Mouse (Mus musculus) liver, adult 2 months (tissue): Measurements from ENCODE around the gene Wdr24. TPM values are rescaled to one million over a fixed set of nuclear protein-coding genes. Genes with fewer than 3 reads are reported as not detected.

ENCODE experiments used
- DNase-seq: peaks from one replicate; pipeline ENCODE4 v3.0.0-alpha.2; 2011; ENCODE audit warnings: low read depth, low spot score; ENCODE audit errors: extremely low read depth
- H3K27ac ChIP-seq: fragments of 200-500 bp; replicated peaks from 2 replicates; pipeline ENCODE4 v1.5.1; 2012; ENCODE audit warnings: low read depth, mild to moderate bottlenecking, control low read depth, inconsistent platforms, low read length; ENCODE audit not compliant: insufficient read depth
- H3K27me3 ChIP-seq: fragments of 200-500 bp; 2 replicates; pipeline ENCODE4 v1.6.1; 2012; ENCODE audit warnings: mild to moderate bottlenecking, moderate library complexity, low read length, inconsistent platforms; ENCODE audit not compliant: control insufficient read depth, insufficient read depth
- H3K36me3 ChIP-seq: fragments of 200-500 bp; 2 replicates; pipeline ENCODE4 v1.6.1; 2012; ENCODE audit warnings: low read length, inconsistent platforms; ENCODE audit not compliant: control insufficient read depth, insufficient read depth
- H3K4me1 ChIP-seq: fragments of 200-500 bp; 2 replicates; pipeline ENCODE4 v1.6.1; 2011; ENCODE audit warnings: low read length; ENCODE audit not compliant: control insufficient read depth, insufficient read depth
- H3K4me3 ChIP-seq: fragments of 200-500 bp; 2 replicates; pipeline ENCODE4 v1.5.1; 2011; ENCODE audit warnings: low read depth, mild to moderate bottlenecking, control low read depth, low read length, moderate library complexity; ENCODE audit not compliant: insufficient read depth
- H3K79me2 ChIP-seq: fragments of 200-500 bp; 2 replicates; pipeline ENCODE4 v1.6.1; 2012; ENCODE audit warnings: inconsistent platforms, mild to moderate bottlenecking, low read length, moderate library complexity; ENCODE audit not compliant: control insufficient read depth, insufficient read depth
- H3K9ac ChIP-seq: fragments of 200-500 bp; 2 replicates; pipeline ENCODE4 v1.6.1; 2012; ENCODE audit warnings: low read depth, mild to moderate bottlenecking, control low read depth, inconsistent platforms, low read length
- CTCF ChIP-seq: fragments of 200-500 bp; IDR thresholded peaks from 2 replicates; pipeline ENCODE4 v1.5.1; 2011; ENCODE audit warnings: low read depth, low read length, control low read depth
- POLR2A ChIP-seq: fragments of 200-500 bp; IDR thresholded peaks from 2 replicates; pipeline ENCODE4 v1.6.1; 2011; ENCODE audit warnings: low read length, control low read depth; ENCODE audit not compliant: insufficient read depth; ENCODE audit errors: extremely low read depth
- WGBS: fragments of 180-500 bp; shearing (Covaris S2); methylation state at CpG from one replicate; pipeline ENCODE4 v1.1.7; 2018; 5-methylcytosine and 5-hydroxymethylcytosine counted together
- polyA plus RNA-seq: library from polyadenylated mRNA; depleted of rRNA; stranded (reverse); fragments of >200 nt; gene quantifications from 2 replicates; pipeline ENCODE4 v1.2.3, GENCODE M21; 2012
- total RNA-seq: library from RNA; depleted of rRNA; stranded (reverse); fragments of >200 nt; gene quantifications from 2 replicates; pipeline ENCODE4 v1.2.3, GENCODE M21; 2014

Gene Wdr24
- total and polyA plus RNA-seq, 2 experiments = 13.3 to 24.8 TPM

DNA sequence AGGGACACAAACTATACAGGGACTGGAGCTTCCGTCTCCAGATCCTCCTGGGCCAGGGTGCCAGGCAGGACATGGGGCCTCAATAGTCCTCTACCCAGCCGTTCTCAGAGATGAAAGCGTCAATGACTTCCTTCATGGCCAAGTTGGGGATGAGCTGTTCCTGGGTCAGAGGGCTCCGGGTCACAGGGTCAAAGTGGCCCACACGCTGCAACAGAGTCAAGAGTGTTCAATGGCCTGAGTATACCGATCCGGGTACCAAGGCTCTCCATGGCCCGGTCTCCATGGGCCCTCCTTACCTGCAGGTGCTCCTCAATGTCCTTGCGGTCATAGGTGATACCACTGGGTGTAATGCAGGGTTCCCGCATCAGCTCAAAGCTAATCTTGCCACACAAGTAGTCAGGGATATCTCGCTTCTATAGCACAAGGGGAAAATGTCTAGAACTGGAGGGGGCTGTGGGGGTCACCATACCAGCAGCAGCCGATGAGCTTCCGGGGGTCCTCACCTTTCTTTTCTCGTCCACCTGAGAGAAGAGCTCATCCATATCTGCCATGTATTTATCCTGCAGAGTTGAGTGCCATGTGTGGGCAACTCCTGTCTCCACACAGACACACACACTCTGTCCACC, 7.5 kb downstream of the Wdr24 start:
- Histone ChIP-seq H3K27ac (no peak overlapping the region), H3K4me3 (no peak overlapping the region), H3K9ac (no peak overlapping the region), H3K27me3 (no peaks in the 10 kb centered on the region), H3K4me1 (peaks cover 37% of the 10 kb centered on the region), H3K36me3 (0 out of 2 replicates have a peak, but pooled peaks cover 4% of the 10 kb centered on the region), H3K79me2 (peaks cover 26% of the 10 kb centered on the region)
- TF ChIP-seq CTCF (no peak), POLR2A (0 out of 2 replicates have a peak, but pooled peaks have one; percentile 4)
- 75% methylated on average over 14 of the region's 14 CpGs for WGBS
- DNase-seq = no peak

DNA sequence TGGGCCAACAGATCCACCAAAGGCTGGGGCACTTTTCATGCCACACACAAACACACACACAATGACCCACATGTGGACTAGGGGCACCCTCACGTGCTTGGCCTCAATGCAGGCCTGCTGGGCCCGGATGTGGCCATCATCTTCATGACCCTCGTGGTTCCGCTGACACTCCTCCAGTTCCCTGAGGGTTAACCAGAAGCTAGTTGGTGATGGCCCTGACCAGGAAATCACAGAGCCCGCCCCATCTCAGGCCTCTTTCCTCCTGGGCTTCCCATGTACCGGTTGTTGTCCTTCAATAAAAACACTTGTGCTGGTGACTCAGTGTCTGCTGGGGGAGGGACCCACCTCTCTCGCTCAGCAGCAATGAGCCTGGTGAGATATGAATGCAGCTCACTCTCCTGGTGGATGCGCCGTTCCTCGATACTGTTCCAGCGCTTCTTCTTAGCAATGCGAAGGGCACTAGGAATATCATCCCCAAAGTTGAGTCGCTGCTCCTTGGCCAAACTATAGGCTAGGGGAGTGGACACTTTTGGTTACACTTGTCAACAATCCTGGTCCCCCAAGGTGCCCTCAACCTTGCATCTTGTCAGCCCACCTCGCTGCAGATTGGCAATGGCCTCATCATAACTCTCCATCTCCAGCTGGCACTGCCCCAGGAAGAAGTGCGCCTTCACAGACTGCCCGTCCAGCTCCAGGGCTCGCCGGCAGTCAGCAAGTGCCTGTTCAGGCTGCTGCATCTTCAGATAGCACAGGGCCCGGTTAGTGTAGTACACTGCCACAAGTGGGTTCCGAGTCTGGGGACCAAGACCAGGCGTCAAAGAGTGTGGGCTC, 8.2 kb downstream of the Wdr24 start:
- H3K4me1 ChIP-seq = peaks cover 45% of the 10 kb centered on the region
- no peak for TF ChIP-seq POLR2A
- no peak for TF ChIP-seq CTCF
- H3K27ac ChIP-seq = peak overlapping the region; percentile 90
- 0 out of 2 replicates have a peak, but pooled peaks cover 4% of the 10 kb centered on the region for H3K36me3 ChIP-seq
- H3K9ac ChIP-seq = peak overlapping the region; percentile 94
- H3K27me3 ChIP-seq = no peaks in the 10 kb centered on the region
- H3K4me3 ChIP-seq = peak overlapping the region; percentile 80
- 37% methylated on average over 21 of the region's 21 CpGs for WGBS
- no peak for DNase-seq
- H3K79me2 ChIP-seq = peaks cover 26% of the 10 kb centered on the region

DNA sequence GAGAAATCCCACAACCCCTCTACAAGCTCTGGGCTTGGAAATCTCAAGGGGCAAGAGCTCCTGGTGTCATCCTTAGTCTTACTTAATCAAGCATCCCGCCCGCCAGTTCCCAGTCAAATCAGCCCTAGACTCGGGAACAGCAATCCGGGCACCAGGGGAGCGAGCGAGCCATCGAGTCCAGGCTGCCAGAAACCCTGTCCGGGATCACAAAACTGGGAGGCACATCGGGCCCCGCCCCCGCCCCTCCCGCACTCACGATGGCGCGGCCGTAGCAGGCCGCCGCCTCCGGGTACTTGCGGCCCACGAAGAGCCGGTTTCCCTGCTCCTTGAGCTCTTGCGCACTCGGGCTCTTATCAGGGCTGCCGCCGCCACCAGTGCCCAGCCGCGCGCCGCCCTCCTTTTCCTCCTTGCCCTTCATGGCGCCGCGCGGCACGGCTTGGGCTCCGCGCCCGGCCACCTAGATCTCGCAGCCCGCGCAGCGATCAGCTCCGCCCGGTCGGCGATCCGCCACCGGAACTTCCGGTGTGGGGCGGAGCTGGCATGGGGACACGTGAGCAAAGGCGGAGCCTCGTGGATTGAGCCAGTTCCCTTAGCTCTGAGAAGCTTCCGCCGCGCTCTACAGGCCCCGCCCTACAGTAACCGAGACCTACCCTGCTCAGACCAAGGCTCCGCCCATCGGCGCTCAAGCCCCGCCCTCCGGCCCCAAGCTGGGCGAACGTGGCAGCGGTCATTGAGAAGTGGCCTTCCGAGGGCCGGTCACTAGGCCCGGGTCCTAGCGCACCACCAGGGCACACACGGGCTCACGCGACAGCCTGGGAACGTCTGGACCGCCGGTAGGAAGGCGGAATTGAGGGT, 9.2 kb downstream of the Wdr24 start:
- peaks cover 51% of the 10 kb centered on the region for H3K4me1 ChIP-seq
- under 1% methylated on average over 76 of the region's 77 CpGs for WGBS

DNA sequence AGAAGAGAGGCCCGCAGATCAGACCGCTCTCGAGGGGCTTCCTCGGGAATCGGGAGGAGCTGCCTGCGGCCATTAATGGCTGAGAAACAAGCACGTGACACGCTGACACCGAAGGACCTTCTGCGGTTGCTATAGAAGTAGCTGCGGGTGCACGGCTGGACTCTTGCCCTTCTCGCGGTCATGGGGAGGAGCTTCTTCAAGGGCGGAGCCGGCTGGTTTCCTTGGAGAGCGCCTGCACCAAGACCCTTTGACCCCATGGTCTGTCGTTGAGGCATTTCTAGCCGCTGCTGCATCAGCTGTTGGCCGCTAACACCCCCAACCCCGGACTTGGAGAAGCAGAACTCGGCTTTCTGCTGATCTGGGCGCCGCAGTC, 9.8 kb downstream of the Wdr24 start, which contains the start of gene Stub1:
TSS of gene Stub1 (minus strand) at position 114 of the 373 bp plus-strand sequence.
- Histone ChIP-seq H3K27ac (peak within 1 kb of the TSS; percentile 97), H3K4me1 (peaks cover 56% of the 10 kb centered on the region), H3K36me3 (0 out of 2 replicates have a peak, but pooled peaks cover 4% of the 10 kb centered on the region), H3K9ac (peak within 1 kb of the TSS; percentile 94), H3K4me3 (peak within 1 kb of the TSS; percentile 80), H3K27me3 (no peaks in the 10 kb centered on the region), H3K79me2 (peaks cover 26% of the 10 kb centered on the region)
- peak; percentile 94 for DNase-seq
- TF ChIP-seq POLR2A (no peak), CTCF (no peak)
- WGBS = under 1% methylated on average over 24 of the region's 24 CpGs

More for the DNA sequence above, 9.2 kb downstream of the Wdr24 start:
- DNase-seq = peak; percentile 96
- Histone ChIP-seq H3K9ac (peak overlapping the region; percentile 94), H3K27ac (peak overlapping the region; percentile 97), H3K4me3 (peak overlapping the region; percentile 80), H3K79me2 (peaks cover 26% of the 10 kb centered on the region), H3K36me3 (0 out of 2 replicates have a peak, but pooled peaks cover 4% of the 10 kb centered on the region), H3K27me3 (no peaks in the 10 kb centered on the region)
- 0 out of 2 replicates have a peak, but pooled peaks have one; percentile 2 for TF ChIP-seq CTCF
- peak; percentile 66 for TF ChIP-seq POLR2A

DNA sequence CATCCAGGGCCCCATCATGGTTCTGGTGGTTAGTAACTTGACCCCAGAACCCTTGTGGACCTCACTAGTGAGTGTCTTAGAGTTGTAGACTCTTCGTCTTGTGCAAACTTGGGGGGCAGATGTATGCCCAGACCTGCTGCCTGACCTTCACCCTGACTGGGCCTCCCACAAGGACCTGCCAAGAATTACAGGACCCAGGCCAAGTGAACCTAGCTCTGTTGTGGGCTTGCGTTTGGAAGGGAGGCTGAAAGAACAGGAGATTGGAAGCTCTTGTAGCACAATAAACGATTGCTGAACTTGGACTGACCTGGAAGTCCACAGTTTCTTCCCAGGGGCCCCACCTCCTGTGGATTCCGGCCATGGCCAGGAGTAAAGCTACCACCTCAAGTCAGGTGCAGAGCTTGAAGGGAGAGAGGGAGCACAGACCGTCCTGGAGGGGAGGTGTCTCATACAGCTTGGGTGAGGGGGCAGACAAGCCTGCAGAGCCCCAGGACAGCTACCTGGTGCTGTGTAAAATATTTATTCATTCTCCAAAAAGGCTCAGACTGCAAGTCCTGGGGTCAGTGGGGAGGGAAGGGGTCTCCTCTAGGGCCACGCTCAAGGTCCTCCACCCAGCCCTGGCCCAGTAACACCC, 10.7 kb downstream of the Wdr24 start:
- peak; percentile 98 for DNase-seq
- peaks cover 62% of the 10 kb centered on the region for H3K4me1 ChIP-seq
- peaks cover 26% of the 10 kb centered on the region for H3K79me2 ChIP-seq
- TF ChIP-seq CTCF (no peak), POLR2A (no peak)
- H3K4me3 ChIP-seq = peak overlapping the region; percentile 75
- peak overlapping the region; percentile 97 for H3K27ac ChIP-seq
- H3K36me3 ChIP-seq = 0 out of 2 replicates have a peak, but pooled peaks cover 4% of the 10 kb centered on the region
- peak overlapping the region; percentile 65 for H3K9ac ChIP-seq
- H3K27me3 ChIP-seq = no peaks in the 10 kb centered on the region
- WGBS = 5% methylated on average over 6 of the region's 6 CpGs
